Mouse (Mus musculus): ENCODE measurements around the gene Cyp2c38.
"Not testable (repeated sequence)": the region's sequence is repeated elsewhere in the genome, so short reads cannot be mapped to it uniquely, and the experiment has no call there.

Gene Cyp2c38

DNA sequence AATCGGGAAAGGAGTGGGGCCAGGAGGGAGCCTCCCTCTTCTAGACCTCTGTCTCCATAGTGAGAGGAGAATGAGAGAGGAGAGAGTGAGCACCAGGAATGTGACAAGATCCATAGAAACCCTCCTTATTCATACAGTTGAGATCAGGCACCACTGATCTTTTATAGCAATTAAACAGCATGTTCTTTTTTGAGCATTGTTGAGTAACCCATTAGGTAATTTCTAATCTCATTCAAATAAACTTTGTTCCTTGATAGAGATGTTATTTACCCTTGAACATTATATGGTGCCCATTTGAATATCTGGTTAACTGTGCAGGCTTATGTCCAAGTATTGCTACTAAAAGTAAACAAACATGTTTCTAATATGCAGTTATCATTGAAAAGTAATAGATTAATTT lies at the start of gene Cyp2c38:
TSS of gene Cyp2c38 (minus strand) at position 135 of the 400 bp plus-strand sequence.
- DNase-seq (ENCODE audit: extremely low read depth, low read depth): no peak

GRCm38 (mm10) chr19:39510534-39510933 lies 47.7 kb upstream of the Cyp2c38 start, which contains the start of gene Cyp2c39:
Gene Cyp2c39 (plus strand): TSS chr19:39510862.
- no peak for DNase-seq (ENCODE audit: extremely low read depth, low read depth)

GRCm38 (mm10) chr19:39509533-39509932 lies 46.7 kb upstream of the Cyp2c38 start:
- DNase-seq (ENCODE audit: extremely low read depth, low read depth): no peak

- no peak for DNase-seq (ENCODE audit: extremely low read depth, low read depth)
Measured at GRCm38 (mm10) chr19:39506341-39506740, 43.5 kb upstream of the Cyp2c38 start.

GRCm38 (mm10) chr19:39483961-39484360 lies 21.1 kb upstream of the Cyp2c38 start:
- not testable (repeated sequence) for DNase-seq (ENCODE audit: extremely low read depth, low read depth)

DNA sequence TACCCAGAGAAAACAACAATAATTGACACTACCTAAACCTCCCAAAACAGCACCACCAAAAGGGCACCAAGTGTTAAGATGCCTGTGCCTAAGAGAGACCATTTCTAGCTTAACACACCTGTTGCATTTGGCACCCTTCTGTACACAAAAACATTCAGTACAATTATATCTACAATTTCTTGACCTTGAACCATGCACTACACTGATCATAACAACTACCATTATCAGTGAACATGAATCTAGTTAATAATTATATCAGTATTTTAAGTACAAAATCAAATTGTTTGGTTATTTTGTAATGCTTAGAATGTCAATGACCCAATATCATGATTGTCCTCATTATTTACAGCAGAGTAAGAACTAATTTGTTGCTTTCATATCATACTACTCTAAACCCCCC lies 1.0 kb upstream of the Cyp2c38 start:
- no peak for DNase-seq (ENCODE audit: extremely low read depth, low read depth)
